Mouse (Mus musculus): ENCODE measurements around the gene Atp2b4.

GRCm38 (mm10) chr1:133667721-133668120 is 133.1 kb downstream of the Atp2b4 start:
- TF ChIP-seq POLR2A (IDR thresholded peaks at IDR 0.05; ENCODE audit: low read depth, low read length) (no peak), CTCF (conservative IDR thresholded peaks at IDR 0.05; ENCODE audit: insufficient read depth, insufficient read length, low read depth, low read length) (no peak)

Measured in kidney, adult 2 months (tissue).